Mouse (Mus musculus): Measurements from ENCODE around the gene Tsen15. TPM values are rescaled to one million over a fixed set of nuclear protein-coding genes. Genes with fewer than 3 reads are reported as not detected.

Tsen15 gene
- polyA plus RNA-seq, 1 experiment from 2014 or later: 82.4 TPM

GRCm38 (mm10) chr1:152384589-152384988, 1.9 kb downstream of the Tsen15 start:
- no peaks in the 10 kb centered on the region for H3K9me3 ChIP-seq
- H3K27me3 ChIP-seq: no peaks in the 10 kb centered on the region
- H3K36me3 ChIP-seq: peaks cover 9% of the 10 kb centered on the region; the same call in 1 of the 2 replicates
- no peak overlapping the region for H3K4me2 ChIP-seq
- 91% methylated on average over 1 of the region's 1 CpGs for WGBS
- H3K4me1 ChIP-seq: 0 out of 2 replicates have a peak, but pooled peaks cover 5% of the 10 kb centered on the region
- H3K9ac ChIP-seq: no peak overlapping the region
- ATAC-seq (ENCODE audit: borderline replicate concordance, extremely low read depth, low FRiP score, low TSS enrichment): no peak
- no peak overlapping the region for H3K4me3 ChIP-seq
- no peak overlapping the region for H3K27ac ChIP-seq

GRCm38 (mm10) chr1:152378311-152378710, 8.2 kb downstream of the Tsen15 start:
- 89% methylated on average over 5 of the region's 5 CpGs for WGBS
- Histone ChIP-seq H3K36me3 (peaks cover 12% of the 10 kb centered on the region; the same call in 1 of the 2 replicates), H3K9ac (no peak overlapping the region)

GRCm38 (mm10) chr1:152369139-152369538, 17.3 kb downstream of the Tsen15 start:
- H3K36me3 ChIP-seq: peaks cover 12% of the 10 kb centered on the region
- no peak overlapping the region for H3K4me2 ChIP-seq
- 9% methylated on average over 4 of the region's 4 CpGs for WGBS
- ATAC-seq (ENCODE audit: borderline replicate concordance, extremely low read depth, low FRiP score, low TSS enrichment): no peak
- H3K27ac ChIP-seq: no peak overlapping the region
- H3K27me3 ChIP-seq: no peaks in the 10 kb centered on the region
- H3K9me3 ChIP-seq: no peaks in the 10 kb centered on the region
- no peak overlapping the region for H3K4me3 ChIP-seq
- H3K9ac ChIP-seq: no peak overlapping the region
- H3K4me1 ChIP-seq: peaks cover 8% of the 10 kb centered on the region

More at GRCm38 (mm10) chr1:152378311-152378710, 8.2 kb downstream of the Tsen15 start:
- ATAC-seq (ENCODE audit: borderline replicate concordance, extremely low read depth, low FRiP score, low TSS enrichment): no peak
- Histone ChIP-seq H3K27me3 (no peaks in the 10 kb centered on the region), H3K4me3 (no peak overlapping the region), H3K27ac (no peak overlapping the region), H3K4me1 (no peaks in the 10 kb centered on the region), H3K9me3 (no peaks in the 10 kb centered on the region), H3K4me2 (no peak overlapping the region)

- Histone ChIP-seq H3K9ac (no peak overlapping the region), H3K4me1 (peaks cover 8% of the 10 kb centered on the region), H3K4me3 (no peak overlapping the region), H3K27ac (no peak overlapping the region), H3K27me3 (no peaks in the 10 kb centered on the region), H3K36me3 (peaks cover 12% of the 10 kb centered on the region), H3K4me2 (no peak overlapping the region), H3K9me3 (no peaks in the 10 kb centered on the region)
- WGBS: 45% methylated on average over 13 of the region's 13 CpGs
- ATAC-seq (ENCODE audit: borderline replicate concordance, extremely low read depth, low FRiP score, low TSS enrichment): no peak
These were observed 18.0 kb downstream of the Tsen15 start for GRCm38 (mm10) chr1:152368311-152369088.

- Histone ChIP-seq H3K36me3 (no peaks in the 10 kb centered on the region), H3K9ac (no peak overlapping the region), H3K4me2 (no peak overlapping the region), H3K4me3 (no peak overlapping the region), H3K27me3 (no peaks in the 10 kb centered on the region), H3K9me3 (no peaks in the 10 kb centered on the region), H3K4me1 (0 out of 2 replicates have a peak, but pooled peaks cover 5% of the 10 kb centered on the region), H3K27ac (no peak overlapping the region)
- ATAC-seq (ENCODE audit: borderline replicate concordance, extremely low read depth, low FRiP score, low TSS enrichment): no peak
- WGBS: 67% methylated on average over 4 of the region's 4 CpGs
These were observed 29.8 kb downstream of the Tsen15 start for GRCm38 (mm10) chr1:152356721-152357120.

GRCm38 (mm10) chr1:152347946-152348345, 38.5 kb downstream of the Tsen15 start:
- no peaks in the 10 kb centered on the region for H3K27me3 ChIP-seq
- H3K36me3 ChIP-seq: no peaks in the 10 kb centered on the region
- H3K9ac ChIP-seq: no peak overlapping the region
- H3K4me2 ChIP-seq: no peak overlapping the region
- no peak for ATAC-seq (ENCODE audit: borderline replicate concordance, extremely low read depth, low FRiP score, low TSS enrichment)
- no peaks in the 10 kb centered on the region for H3K9me3 ChIP-seq
- no peak overlapping the region for H3K4me3 ChIP-seq
- no peak overlapping the region for H3K27ac ChIP-seq
- H3K4me1 ChIP-seq: no peaks in the 10 kb centered on the region

- H3K36me3 ChIP-seq: no peaks in the 10 kb centered on the region
- H3K27me3 ChIP-seq: no peaks in the 10 kb centered on the region
- no peak for ATAC-seq (ENCODE audit: borderline replicate concordance, extremely low read depth, low FRiP score, low TSS enrichment)
- 80% methylated on average over 6 of the region's 6 CpGs for whole genome bisulfite sequencing
- H3K27ac ChIP-seq: no peak overlapping the region
- H3K9me3 ChIP-seq: no peaks in the 10 kb centered on the region
- no peaks in the 10 kb centered on the region for H3K4me1 ChIP-seq
- no peak overlapping the region for H3K4me2 ChIP-seq
- no peak overlapping the region for H3K4me3 ChIP-seq
- no peak overlapping the region for H3K9ac ChIP-seq
These were observed 62.5 kb downstream of the Tsen15 start for GRCm38 (mm10) chr1:152324024-152324423.

Other genes with a start within 250 kb of the Tsen15 start
- 1.0 and 1.2 TPM in 2 replicates for gene Colgalt2, start 13.1 kb upstream of the Tsen15 start, polyA plus RNA-seq (2015; fragmentation: Nextera tagmentation; extraction: Ambion mirVana)